7 mouse cellular contexts compared by ENCODE assay signal in genomic region chr15:73982065-73982729, GRCm38 (mm10).
A peak's percentile ranks its signal among the peaks of the same experiment; 100 is the strongest.
DNase-seq lines count a peak whose midpoint lies in the region; ATAC-seq and TF ChIP-seq lines count a peak whose summit lies in the region.

No protein-coding gene starts in this region.

- WGBS in hindbrain, embryonic 15.5 days: 23% methylated on average over 23 of the region's 23 CpGs
- WGBS in midbrain, postnatal 0 days: 45% methylated on average over 23 of the region's 23 CpGs

- H3K9ac ChIP-seq in hindbrain, embryonic 15.5 days: 0 out of 2 replicates have a peak overlapping the region, but pooled peaks have one; percentile 21
- no peak overlapping the region for H3K9ac ChIP-seq in midbrain, postnatal 0 days (replicated peaks; ENCODE audit: low read length, poor library complexity, severe bottlenecking)

- H3K9me3 ChIP-seq in hindbrain, embryonic 15.5 days: no peaks in the 10 kb centered on the region
- no peaks in the 10 kb centered on the region for H3K9me3 ChIP-seq in midbrain, postnatal 0 days (ENCODE audit: low read length)

- no peaks in the 10 kb centered on the region for H3K36me3 ChIP-seq in hindbrain, embryonic 15.5 days
- no peaks in the 10 kb centered on the region for H3K36me3 ChIP-seq in midbrain, postnatal 0 days (ENCODE audit: insufficient read depth, low read length)

- H3K4me2 ChIP-seq in hindbrain, embryonic 15.5 days: peak overlapping the region; percentile 38
- no peak overlapping the region for H3K4me2 ChIP-seq in midbrain, postnatal 0 days (ENCODE audit: low read depth, low read length, poor library complexity, severe bottlenecking)

- DNase-seq in adrenal gland, adult 2 months: peak; percentile 84
- DNase-seq in adrenal gland, postnatal 36 days: peak; percentile 85
- DNase-seq in midbrain, postnatal 0 days (ENCODE audit: low spot score): peak; percentile 38
- no peak for DNase-seq in thymus, postnatal 14 days
- no peak for DNase-seq in MN1 (ENCODE audit: low spot score)
- DNase-seq in gastrocnemius, adult 2 months: no peak

- no peaks in the 10 kb centered on the region for H3K27me3 ChIP-seq in hindbrain, embryonic 15.5 days
- no peaks in the 10 kb centered on the region for H3K27me3 ChIP-seq in midbrain, postnatal 0 days (ENCODE audit: insufficient read depth, low read length)

- no peak for TF ChIP-seq CTCF in midbrain, postnatal 0 days (IDR thresholded peaks at IDR 0.05)
- TF ChIP-seq CTCF in gastrocnemius, adult 2 months (IDR thresholded peaks at IDR 0.05): no peak

- intact Hi-C loops in gastrocnemius, adult 2 months (cut with DNase I): no loop called here

- no peak overlapping the region for H3K4me3 ChIP-seq in hindbrain, embryonic 15.5 days
- H3K4me3 ChIP-seq in midbrain, postnatal 0 days (ENCODE audit: low read depth, low read length): no peak overlapping the region
- H3K4me3 ChIP-seq in gastrocnemius, adult 2 months: no peak overlapping the region

- H3K27ac ChIP-seq in hindbrain, embryonic 15.5 days (replicated peaks): peak overlapping the region; percentile 67
- peak overlapping the region; percentile 43 for H3K27ac ChIP-seq in midbrain, postnatal 0 days (ENCODE audit: low read depth, low read length)
- H3K27ac ChIP-seq in gastrocnemius, adult 2 months: no peak overlapping the region

- ATAC-seq in hindbrain, embryonic 15.5 days (ENCODE audit: low FRiP score, low read depth): peak; percentile 67
- ATAC-seq in midbrain, postnatal 0 days (ENCODE audit: low FRiP score): no peak; the same call in 1 of the 2 replicates

- H3K4me1 ChIP-seq in hindbrain, embryonic 15.5 days (replicated peaks): peaks cover 16% of the 10 kb centered on the region
- H3K4me1 ChIP-seq in midbrain, postnatal 0 days (ENCODE audit: insufficient read depth, low read length): 0 out of 2 replicates have a peak, but pooled peaks cover 6% of the 10 kb centered on the region

Comparison
In these comparisons a context has a peak if more than half of its experiments do, and no peak if none do; other contexts are left out.
1. DNase-seq: peak in adrenal gland, adult 2 months (single experiment), adrenal gland, postnatal 36 days (2 of 2) and midbrain, postnatal 0 days (single experiment); none in thymus, postnatal 14 days (single experiment), MN1 (single experiment) and gastrocnemius, adult 2 months (single experiment).